Mouse (Mus musculus) layer of hippocampus, adult 8-10 months (tissue): ENCODE data around the gene Gas2. TPM values are rescaled to one million over a fixed set of nuclear protein-coding genes. Genes with fewer than 3 reads are reported as not detected.

Experiments
- DNase-seq, 2 experiments: peaks; one replicate each; pipeline ENCODE4 v3.0.0; 2022; ENCODE audit warnings: low spot score in 2 of 2
- total RNA-seq, 4 experiments: library from RNA; stranded (reverse); gene quantifications; 2 replicates each; pipeline ENCODE4 v1.2.4; 2022

Gas2 gene
- total RNA-seq = 10 to 100 TPM; 21.7 to 32.5 (median 25.7) TPM

DNA sequence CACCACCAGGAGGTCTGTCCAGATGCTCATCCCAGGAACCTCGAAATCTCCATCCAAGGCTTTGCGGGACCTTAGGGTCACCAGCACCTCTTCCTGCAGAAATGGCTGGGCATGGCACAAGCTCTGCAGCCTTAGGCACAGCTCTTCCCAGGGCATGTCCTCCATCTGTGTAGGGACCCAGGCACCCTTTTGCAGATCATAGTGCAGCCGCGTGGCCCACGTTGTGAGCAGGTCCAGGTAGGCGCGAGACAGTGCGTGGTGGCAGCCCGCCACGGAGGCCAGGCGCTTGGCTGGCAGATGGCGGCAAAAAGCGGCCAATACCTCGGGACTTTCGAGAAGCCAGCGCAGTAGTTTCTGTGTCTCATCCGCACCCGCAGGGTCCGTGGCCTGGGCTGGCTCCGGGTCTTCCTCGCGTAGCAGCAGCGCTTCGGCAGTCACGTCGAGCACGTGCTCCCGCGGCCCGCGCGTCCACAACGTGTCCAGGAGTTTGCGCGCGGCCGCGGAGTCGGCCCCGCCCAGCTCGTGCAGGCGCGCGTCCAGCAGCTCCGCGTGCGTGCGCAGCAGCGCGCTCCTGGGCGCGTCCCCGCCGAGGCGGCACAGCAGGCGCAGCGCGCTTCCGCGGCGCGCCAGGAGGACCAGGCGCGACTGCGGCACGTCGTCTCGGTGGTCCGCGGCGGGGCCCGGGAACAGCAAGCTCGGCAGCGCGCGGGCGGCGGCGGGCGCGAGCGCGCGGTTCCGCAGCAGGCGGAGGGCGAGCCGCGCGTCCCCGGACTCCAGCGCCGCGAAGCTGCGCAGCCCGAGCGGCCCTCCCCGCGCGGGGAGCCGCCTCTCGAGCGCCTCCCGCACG is at the start of gene Gas2:
Gas2 (plus strand) TSS at position 766 of the 847 bp plus-strand sequence.
- DNase-seq = peak; percentile 74 to 89

DNA sequence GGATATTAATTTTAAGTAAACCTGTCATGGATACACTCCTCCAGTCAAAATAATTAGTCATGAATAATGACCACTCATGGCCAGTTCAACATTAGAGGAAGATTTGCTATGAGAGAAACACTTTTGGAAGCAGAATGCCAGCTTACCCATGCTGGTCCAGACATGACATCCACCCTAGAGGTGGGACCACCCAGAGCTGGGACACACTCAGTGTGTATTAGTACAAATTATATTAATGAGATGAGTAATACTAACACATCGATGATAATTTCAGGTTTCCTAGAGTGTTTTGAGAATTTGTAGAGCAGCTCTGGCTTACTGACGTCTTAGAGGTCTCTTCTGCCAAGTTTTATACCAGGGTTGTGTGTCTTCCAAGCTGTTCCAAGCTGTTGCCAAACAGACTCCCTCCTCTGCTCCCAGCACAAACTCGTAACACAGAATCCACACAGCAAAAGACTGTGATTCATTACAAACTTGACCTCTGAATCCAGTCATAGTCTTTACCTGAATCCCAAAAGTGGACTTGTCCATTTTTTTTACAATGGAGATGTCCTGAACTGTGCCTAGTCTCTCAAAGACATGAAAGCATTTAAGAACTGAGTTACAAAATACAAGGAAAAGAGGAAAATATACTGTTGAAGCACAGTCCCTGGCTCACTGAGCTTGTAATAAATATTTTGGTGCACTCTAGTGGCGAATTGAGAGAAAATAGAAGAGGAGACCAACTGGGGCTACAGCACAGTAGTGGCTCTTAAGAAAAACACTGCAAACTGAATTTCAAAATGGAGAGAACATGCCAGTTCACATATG is 46.1 kb upstream of the Gas2 start:
- DNase-seq = no peak

DNA sequence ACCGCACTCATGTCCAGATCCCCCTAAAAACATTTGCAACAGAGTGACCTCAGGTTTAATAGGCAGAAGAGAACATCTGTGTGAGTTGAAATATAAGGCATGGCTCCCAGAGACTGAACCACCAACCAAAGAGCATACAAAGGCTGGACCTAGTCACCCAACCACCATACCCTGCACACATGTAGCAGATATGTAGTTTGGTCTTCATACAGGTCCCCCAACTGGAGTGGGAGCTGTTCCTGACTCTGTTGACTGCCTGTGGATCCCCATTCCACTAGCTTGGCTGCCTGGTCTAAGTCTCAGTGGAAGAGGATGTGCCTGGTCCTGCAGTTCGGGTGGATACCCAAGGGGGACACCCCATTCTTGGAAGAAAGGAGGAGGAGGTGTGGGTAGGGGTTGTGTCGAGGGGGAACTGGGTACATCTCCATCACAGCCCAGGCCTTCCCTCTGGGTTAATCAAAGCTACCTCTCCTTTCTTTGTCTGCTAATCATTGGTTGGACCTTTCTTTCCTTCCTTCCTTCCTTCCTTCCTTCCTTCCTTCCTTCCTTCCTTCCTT is 45.5 kb upstream of the Gas2 start:
- DNase-seq = no peak

DNA sequence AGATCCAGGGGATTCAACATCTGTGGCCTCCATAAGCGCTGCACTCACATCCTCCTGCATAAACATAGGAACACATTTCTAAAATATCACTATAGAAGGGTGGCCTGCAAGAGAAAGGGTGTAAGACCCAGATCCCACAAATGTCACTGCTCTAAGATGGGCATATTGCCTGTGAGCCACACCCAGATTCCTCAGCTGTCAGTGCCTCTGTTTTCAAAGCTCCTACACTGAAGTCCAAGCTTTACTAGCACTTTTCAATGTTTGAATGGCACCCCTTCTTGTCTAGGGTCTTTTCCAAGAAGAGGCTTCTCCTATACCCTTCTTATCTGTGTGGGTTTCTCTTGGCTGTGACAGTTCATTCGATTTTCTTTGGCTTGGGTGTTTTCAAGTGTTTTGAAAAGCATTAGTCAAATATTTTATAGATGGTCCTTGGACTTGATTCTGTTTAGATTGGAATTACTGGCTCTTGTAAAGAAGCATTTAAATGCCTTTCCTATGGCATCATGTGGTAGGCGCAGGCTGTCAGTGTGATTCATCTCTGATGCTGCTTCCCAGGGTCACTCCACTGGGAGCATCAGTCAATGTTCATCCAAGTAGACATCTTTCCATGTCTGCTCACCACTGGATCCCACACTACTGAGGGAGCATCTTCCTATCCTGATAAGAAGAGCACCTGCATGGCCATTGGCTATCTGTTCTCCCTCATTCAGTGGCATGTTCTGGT is 43.4 kb upstream of the Gas2 start:
- DNase-seq = no peak

DNA sequence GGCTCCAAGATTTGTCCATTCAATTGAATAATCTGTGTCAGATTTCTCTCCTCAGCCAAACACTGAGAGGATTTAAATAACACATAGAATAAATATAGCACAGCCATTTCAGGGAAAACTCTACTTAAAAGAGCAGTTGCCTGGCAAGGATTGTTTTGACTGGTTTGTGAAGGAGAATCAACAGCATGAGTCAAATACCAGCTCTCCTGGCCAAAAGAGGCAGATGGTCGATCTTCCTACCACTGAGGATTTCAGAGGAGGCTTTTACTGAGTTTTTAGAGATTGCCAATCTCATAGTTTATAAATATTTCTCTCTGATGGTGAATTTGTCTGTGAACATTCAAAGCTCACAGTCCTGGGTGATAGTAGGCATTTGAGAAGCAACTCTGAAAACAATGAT is 41.9 kb upstream of the Gas2 start:
- DNase-seq = peak; percentile 33 to 42

DNA sequence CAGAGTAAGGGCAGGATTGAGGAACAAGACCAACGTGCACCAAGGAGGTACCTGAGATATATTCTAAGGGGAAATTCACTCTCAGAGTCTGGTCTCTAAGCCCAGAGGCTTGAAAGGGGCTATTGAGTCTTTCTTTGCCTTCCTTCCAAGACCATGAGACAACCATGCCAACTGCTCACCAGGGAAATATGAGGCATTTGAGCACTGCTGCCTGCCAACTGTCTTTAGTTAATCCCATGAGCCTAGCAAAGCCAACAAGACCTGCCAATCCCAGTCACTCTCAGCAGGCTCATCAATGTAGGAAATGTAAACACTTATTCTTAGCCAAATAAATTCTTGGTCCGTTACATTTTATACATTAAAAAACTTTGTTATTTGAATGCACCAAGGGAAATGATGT is 40.3 kb upstream of the Gas2 start:
- DNase-seq = no peak

DNA sequence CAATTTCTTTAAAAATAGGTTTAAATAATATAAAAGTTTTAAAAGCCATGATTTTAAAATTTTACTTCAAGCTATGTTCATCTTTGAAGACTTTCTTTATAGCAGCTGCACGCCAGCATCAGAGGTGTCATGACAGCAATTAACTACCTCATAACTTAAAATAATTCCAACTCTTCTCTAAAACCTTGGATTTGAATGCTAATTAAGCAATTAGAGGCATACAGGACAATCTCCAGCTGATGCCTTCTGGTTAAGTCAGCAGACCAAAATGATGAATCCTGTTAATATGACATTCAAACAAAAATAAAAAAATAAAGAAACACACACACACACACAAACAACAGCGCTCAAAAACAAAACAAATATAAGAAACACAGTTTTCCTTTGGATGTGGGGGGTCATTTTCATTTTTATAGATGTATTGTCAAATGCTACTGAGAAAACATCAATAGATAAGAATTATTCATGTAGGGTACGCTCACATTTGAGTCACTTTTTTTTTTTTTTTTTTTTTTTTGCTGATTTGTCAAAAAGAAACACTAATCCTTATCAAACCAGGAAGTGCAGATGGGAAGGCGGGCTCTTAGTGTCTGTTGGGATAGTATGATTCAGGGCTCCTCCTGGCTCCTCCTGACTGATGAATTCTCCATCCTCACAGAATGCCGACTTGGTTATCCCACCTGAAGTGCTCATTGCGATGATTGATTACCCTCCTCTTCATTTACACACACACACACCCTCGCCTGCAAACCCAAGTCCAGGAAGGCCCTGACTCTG is 38.1 kb upstream of the Gas2 start:
- no peak for DNase-seq

DNA sequence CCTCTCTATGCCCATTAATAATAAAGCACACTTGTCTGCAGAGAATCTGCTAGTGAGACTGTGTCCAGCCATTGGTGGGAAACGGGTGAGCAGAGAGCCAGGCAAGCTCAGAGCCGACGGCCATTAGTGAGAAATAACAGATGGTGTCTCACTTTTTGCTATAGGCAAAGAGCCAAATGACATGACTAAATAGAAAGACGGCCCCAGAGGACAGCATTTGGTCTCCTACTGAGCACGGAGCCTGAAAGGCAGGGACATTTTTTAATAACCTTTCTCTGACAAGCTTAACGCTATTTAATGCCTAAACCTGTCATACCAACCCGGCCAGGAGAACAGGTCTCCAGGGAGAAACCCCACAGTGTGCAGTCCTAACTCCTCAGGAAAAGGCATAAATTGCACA is 29.9 kb upstream of the Gas2 start:
- no peak for DNase-seq

DNA sequence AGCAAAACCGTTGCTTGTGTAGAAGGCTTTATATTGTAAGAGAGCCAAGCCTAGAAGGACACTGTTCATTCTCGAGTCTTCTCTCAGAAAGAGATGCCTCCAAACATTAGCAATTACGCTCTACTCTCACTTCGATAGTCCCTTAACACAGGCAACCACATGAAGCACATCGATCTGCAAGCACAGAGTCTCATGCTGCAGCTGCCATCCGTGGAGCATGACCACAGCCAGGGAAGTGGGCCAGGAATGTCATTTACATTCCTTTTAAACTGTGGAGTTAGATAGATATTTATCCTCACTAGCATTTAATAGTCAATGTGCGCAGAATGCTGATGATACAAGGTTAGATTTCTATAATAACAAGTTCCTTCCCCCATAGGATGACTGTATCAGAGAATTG is 21.3 kb upstream of the Gas2 start:
- DNase-seq = no peak

DNA sequence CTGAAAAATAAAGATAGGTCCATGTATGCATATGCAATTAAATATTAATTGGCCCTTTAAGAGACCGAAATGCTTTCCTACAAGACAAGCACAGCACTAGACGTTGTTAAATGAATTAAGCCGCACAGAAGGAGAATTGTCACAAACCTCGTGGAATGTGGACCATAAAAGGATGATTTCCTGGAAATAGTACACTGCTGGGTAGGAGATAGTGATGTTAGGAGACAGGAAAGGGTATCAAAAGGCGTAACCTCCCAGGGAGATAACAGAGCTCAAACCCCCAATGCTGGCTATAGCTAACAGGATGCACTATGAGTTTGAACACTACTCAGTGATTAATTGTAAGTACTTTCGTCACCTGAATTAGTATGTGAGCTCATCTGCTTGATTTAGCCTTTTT is 10.9 kb upstream of the Gas2 start:
- DNase-seq = no peak

DNA sequence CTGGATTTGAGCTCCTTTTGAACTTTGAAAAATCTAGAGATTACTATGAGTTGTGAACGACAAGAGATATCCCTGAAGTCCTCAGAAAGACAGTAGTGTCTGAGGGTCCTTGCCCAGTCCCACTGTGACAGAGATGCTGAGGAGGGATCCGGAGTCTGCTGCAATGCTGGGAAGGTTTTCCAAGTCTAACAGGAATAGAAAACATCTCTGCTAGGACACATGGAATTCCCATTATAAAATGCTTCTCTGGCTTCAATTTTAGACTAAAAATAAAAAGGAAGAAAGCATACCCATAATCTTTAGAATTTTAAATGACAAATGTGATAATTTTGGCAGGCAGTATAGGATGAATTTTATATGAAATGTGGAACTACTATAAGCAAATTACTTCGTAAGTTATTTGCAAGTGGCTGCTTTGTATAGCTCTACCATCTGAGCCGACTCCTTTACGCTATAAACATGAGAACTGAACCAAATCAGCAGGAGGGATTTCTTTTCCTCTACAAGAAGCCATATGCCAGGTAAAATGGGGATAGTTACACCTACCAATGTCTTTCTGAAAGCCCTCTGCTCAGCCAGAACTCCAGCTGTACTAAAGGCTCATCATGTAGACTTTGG is 9.8 kb upstream of the Gas2 start:
- DNase-seq = no peak

DNA sequence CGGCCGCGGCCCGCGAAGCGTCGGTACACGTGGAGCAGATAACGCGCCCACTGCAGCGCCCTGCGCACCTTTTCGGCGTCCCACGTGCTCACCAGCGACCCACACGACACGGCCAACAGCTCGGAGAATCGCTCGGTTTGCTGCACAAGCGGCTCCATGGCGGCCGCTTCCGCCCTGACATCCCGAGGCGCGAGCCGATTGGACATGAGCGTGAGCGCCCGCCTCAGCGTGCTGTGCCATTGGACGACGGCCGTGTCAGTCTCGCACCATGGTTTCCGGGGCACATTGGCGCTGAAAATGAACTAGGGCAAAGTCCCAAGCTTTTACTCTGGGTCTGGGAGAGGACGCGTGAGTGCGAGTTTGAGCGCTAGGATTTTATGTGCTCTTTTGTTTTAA is 280 bp downstream of the Gas2 start, which contains the start of gene Fancf:
Fancf (minus strand) TSS at position 171 of the 396 bp plus-strand sequence.
- DNase-seq = peak; percentile 95 to 99

DNA sequence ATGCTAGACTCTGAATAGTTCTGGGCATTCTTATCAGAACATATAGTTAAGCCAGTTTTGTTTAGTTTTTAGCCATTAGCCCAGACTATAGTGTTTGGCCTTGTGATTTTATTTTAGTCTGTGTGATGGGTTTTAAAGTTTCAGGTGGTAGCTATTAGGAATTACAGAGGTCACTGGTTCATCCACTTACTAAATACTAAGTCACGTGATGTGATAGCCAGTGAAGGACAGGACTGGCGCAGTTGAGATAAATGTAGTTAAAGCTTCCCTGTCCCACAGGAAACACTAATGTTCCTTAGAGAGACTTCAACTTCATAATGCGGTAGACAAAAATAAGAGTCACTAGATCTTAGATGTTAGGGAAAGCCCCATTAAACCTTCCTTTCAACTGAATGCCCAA is 1.0 kb downstream of the Gas2 start:
- DNase-seq = no peak

DNA sequence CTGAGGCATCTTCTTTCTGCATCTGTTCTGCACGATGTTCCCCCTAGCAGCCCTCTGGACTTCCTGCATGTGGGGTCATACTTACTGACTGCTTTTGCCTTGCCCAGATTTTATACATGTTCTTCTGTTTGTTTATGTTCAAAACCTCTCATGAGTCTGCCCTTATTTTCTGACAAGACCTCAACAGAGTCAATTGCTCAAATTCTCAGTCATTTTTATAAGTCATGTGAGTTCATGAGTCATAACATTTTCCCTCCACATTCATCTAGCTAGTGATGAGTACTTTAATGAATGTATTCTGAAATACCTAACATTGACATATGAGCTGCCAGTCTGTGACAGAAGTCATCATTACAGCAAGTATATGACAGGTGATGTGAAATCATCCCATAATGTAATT is 3.5 kb downstream of the Gas2 start:
- no peak for DNase-seq

DNA sequence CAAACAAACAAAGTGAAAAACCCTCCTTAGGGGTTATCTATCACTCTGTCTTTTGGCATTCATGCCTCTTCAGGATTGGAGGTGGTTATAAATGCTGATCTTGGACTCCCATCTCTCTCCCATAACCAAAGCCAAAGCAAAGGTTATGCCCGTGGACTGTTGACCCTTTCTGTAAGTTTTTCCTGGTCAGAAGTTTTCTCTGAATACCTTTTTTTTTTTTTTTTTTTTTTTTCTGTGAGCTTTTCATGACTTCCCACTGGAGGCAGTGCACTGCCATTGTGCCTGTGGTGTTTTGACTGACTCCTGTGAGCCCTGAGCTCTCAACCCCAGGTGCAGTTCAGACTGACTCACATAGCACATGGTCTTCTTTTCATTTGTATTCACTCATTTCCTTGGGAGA is 6.2 kb downstream of the Gas2 start:
- no peak for DNase-seq

DNA sequence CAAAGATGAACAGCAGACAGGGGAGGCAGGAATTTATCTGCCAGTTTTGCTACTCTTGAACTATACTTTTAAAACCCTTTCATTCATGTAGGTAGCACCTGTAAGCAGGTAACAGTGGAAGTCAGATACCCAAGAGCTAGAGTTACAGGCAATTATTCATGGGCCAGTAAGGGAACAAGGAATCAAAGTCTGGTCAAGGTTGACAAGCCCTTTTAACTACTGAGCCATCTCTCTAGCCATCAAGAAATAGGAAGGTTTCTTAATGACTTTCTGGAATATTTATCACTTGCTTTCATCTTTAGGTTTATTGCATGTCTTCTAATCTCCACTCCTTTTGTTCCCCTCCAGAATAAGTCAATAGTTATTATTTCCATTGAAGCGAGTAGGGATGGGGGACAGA is 10.2 kb downstream of the Gas2 start:
- no peak for DNase-seq

DNA sequence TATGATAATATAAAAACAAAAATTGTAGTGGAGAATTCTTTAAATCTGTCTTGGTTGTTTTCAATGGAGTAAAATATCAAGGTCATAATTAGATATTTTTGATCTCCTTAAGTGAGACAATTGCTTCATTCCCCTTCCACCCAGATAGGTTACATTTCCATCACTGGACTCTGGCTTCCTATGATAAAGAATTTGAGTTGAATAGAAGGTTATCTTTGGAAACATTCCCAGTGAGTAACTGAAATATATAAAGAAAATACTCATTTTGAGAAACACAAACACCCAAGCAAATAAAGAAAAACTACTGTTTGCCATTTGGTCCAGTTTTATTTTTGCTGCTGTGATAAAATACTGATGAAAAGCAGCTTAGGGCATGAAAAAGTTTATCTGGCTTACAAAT is 10.8 kb downstream of the Gas2 start:
- no peak for DNase-seq

DNA sequence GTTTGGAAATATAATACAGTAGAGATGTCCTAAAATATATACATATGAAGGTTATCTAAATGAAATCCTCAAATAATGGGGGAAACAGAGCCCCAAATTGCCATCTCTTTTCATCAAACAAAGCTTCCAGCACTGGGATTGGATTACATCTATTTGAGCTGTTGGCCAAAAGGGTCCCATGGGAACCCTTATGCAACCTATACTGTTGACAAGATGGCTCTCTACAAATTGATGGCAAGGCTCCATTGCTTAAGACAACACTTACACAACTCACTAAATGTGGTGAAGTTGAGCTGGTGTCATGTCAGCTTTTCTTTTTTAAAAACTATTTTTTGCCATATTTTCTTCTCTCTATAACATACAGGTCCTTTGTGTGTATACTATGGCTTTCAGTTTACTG is 14.5 kb downstream of the Gas2 start:
- no peak for DNase-seq

DNA sequence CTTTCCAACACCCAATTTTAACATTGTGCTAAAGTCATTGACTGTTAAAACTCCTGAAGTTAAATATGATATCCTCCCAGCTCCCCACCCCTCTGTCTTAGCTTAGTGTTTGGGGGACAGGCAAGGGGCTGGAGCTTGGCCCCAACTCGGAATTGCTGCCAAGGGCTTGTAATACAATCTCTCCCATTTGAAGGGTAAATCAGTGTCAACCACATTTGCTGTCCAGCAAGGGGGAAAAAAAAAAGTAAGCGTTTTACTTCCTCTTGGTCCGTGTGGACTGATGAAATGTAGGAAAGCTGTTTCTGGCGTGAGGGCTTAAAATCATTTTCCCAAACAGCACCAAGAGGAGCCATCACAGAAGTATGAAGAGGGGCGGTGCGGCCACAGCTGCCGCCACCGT is 16.9 kb downstream of the Gas2 start:
- DNase-seq = no peak

DNA sequence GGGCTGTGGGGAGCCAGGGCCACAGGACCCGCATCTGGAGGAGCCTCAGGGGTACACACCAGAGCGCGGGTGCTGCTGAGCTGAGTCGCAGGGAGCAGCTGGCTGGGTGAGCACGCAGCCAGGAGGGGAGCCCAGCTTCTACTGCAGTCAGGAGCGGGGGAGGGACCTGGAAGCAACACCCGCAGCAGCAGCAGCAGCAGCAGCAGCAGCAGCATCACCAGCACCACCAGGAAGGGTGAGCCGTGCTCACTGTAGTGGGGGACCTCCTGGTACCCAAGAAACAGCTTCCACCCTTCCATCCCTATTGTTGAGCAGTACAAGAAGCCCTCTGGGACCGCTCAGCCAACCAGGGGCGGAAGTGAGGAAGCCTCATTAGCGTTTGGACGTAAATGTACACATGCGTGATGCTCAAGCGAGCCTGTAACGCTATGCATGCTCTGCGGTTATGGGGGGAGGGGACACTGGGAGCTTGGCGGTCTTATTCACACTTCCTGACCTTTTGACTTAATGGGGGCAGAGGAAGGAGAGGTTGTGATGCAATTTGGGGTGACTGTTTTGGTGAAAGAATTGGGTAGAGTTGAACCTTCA is 17.4 kb downstream of the Gas2 start:
- peak; percentile 38 to 49 for DNase-seq
